Mouse (Mus musculus) bone marrow, adult 2 months (tissue): ENCODE measurements around the gene Zfp706.

Experiments
- CTCF ChIP-seq: fragments of 200-500 bp; IDR thresholded peaks from 2 replicates; pipeline ENCODE4 v1.5.1; 2011; ENCODE audit warnings: low read length, control low read depth; ENCODE audit not compliant: control insufficient read depth, insufficient read depth
- POLR2A ChIP-seq: fragments of 200-500 bp; IDR thresholded peaks from 2 replicates; pipeline ENCODE4 v1.6.1; 2011; ENCODE audit warnings: low read depth, mild to moderate bottlenecking, control low read depth, low read length, borderline replicate concordance; ENCODE audit not compliant: control insufficient read depth

DNA sequence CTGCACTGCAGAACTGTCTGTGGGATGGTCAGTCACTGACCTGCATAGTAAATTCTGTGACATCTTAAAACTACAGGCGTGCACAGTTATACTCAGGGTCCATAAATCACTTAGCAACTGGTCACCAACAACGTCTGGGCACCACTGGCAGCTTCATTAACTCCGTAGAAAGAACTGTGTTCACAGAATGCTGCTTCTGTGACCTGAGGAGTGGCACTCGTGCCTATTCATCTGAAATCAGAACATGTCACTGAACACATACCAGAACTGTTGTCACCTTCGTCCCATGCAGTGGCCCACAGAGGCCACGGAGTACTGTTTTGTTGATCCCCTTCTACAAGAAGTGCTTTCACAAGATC lies 22.0 kb downstream of the Zfp706 start:
- no peak for TF ChIP-seq CTCF
- no peak for TF ChIP-seq POLR2A
